Mouse (Mus musculus) midbrain, embryonic 16.5 days (tissue): ENCODE results near the gene Avil. TPM values are rescaled to one million over a fixed set of nuclear protein-coding genes. Genes with fewer than 3 reads are reported as not detected.

Source experiments
- ATAC-seq: fragments of 200-750 bp; cut with Nextera tagmentation; 2 replicates; pipeline ENCODE4 v1.8.0; 2017; ENCODE audit warnings: moderate TSS enrichment
- H3K27ac ChIP-seq: fragments of 300-500 bp; sonication (generic); 2 replicates; pipeline ENCODE4 v1.5.1; 2014; ENCODE audit warnings: mild to moderate bottlenecking, low read length, mixed read lengths
- H3K27me3 ChIP-seq: fragments of 300-500 bp; sonication (generic); 2 replicates; pipeline ENCODE4 v1.6.1; 2014; ENCODE audit warnings: low read depth, low read length, mixed read lengths; ENCODE audit not compliant: control insufficient read depth, insufficient read depth
- H3K36me3 ChIP-seq: fragments of 300-500 bp; sonication (generic); 2 replicates; pipeline ENCODE4 v1.6.1; 2014; ENCODE audit warnings: mild to moderate bottlenecking, low read length, moderate library complexity, mixed read lengths; ENCODE audit not compliant: control insufficient read depth, insufficient read depth
- H3K4me1 ChIP-seq: fragments of 300-500 bp; sonication (generic); 2 replicates; pipeline ENCODE4 v1.6.1; 2014; ENCODE audit warnings: mild to moderate bottlenecking, low read length, mixed read lengths; ENCODE audit not compliant: control insufficient read depth, insufficient read depth
- H3K4me2 ChIP-seq: fragments of 300-500 bp; sonication (generic); 2 replicates; pipeline ENCODE4 v1.6.1; 2014; ENCODE audit warnings: mild to moderate bottlenecking, low read length, mixed read lengths
- H3K4me3 ChIP-seq: fragments of 300-500 bp; sonication (generic); 2 replicates; pipeline ENCODE4 v1.5.1; 2014; ENCODE audit warnings: low read depth, mild to moderate bottlenecking, low read length, moderate library complexity, mixed read lengths
- H3K9ac ChIP-seq: fragments of 300-500 bp; sonication (generic); 2 replicates; pipeline ENCODE4 v1.6.1; 2014; ENCODE audit warnings: low read depth, low read length, mixed read lengths
- H3K9me3 ChIP-seq: fragments of 300-500 bp; sonication (generic); replicated peaks from 2 replicates; pipeline ENCODE4 v1.6.1; 2014; ENCODE audit warnings: mild to moderate bottlenecking, low read length, mixed read lengths; ENCODE audit not compliant: control insufficient read depth, poor library complexity, severe bottlenecking
- WGBS: fragments of 180-500 bp; shearing (Covaris S2); extraction: QIAGEN DNeasy Blood & Tissue Kit; methylation state at CpG from one replicate; pipeline ENCODE4 v1.1.7; 2014; 5-methylcytosine and 5-hydroxymethylcytosine counted together
- polyA plus RNA-seq: library from polyadenylated mRNA; unstranded; fragments of >200 nt; fragmentation: Nextera tagmentation; extraction: Ambion mirVana; gene quantifications from 2 replicates; pipeline ENCODE4 v1.2.1, GENCODE M21; 2015

Avil gene
- polyA plus RNA-seq, 1 experiment from 2014 or later, result 2.8 TPM

DNA sequence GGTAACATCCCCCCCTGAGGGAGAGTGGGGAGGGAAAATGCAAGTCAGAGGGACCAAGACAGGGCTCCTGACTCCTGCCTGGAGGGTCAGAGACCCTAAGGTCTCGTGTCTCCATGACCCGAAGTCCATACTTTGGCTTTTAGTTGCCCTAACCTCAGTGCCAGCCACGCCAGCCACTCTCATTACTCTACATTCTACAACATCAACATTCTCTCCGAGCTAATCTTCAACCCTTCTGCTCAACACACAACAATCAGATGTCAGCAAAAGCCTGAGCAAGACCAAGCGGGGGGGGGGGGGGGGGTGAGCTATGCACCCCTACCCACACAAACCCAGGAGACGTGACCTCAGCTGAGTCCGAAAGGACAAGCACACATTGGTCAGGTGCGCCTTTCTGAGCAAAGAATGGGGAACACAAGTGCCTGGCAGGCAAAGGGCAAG lies 32.8 kb downstream of the Avil start:
- 0 out of 2 replicates have a peak, but pooled peaks cover 3% of the 10 kb centered on the region for H3K36me3 ChIP-seq
- no peak overlapping the region for H3K27ac ChIP-seq
- H3K9me3 ChIP-seq, result no peaks in the 10 kb centered on the region
- H3K4me2 ChIP-seq, result no peak overlapping the region
- H3K9ac ChIP-seq, result no peak overlapping the region
- no peak for ATAC-seq
- WGBS, result 82% methylated on average over 8 of the region's 8 CpGs
- no peaks in the 10 kb centered on the region for H3K27me3 ChIP-seq
- peaks cover 3% of the 10 kb centered on the region for H3K4me1 ChIP-seq
- no peak overlapping the region for H3K4me3 ChIP-seq

DNA sequence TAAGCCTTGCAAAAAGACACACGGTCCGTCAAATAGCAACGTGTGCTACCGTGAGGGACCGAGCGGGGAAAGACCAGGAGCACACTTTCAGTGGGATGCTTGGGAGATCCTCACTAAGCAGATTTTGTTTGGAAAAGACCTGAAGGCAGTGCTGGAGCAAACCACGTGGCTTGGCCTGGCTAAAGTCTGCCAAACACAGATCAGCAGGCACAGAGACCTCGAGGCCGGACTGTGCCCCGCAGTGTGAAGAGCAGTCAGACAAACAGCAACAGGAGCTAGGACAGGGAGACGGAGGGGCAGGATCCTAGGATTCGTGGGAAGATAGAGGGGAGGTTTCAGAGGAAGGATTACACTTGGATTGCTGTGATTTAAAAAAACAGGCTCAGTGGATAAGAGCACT lies 35.8 kb downstream of the Avil start:
- peaks cover 4% of the 10 kb centered on the region for H3K27me3 ChIP-seq
- no peak overlapping the region for H3K27ac ChIP-seq
- H3K9me3 ChIP-seq, result no peaks in the 10 kb centered on the region
- H3K4me3 ChIP-seq, result no peak overlapping the region
- H3K4me1 ChIP-seq, result peaks cover 6% of the 10 kb centered on the region; the same call in 1 of the 2 replicates
- no peak overlapping the region for H3K9ac ChIP-seq
- ATAC-seq, result no peak
- 86% methylated on average over 12 of the region's 12 CpGs for WGBS
- H3K36me3 ChIP-seq, result no peaks in the 10 kb centered on the region
- no peak overlapping the region for H3K4me2 ChIP-seq

DNA sequence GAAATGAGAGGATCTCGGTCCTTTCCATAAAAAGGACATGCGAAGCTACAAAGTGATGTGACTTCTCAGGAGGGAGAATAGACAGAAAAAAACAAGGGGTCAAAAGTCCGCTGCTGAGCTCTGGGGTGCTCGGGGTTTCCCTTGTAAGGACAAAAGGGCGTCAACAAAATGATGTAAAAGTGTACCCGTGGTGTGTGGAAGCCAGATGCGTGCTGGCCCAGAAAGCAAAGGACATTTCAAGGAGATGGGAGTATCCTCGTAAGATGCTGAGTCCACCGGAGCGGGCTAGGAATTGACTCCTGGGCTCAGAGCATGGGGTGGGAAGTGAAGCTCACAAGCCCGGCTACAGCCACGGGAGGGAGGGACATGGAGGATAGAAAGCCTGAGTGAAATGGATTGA lies 37.1 kb downstream of the Avil start:
- WGBS, result 74% methylated on average over 12 of the region's 12 CpGs

DNA sequence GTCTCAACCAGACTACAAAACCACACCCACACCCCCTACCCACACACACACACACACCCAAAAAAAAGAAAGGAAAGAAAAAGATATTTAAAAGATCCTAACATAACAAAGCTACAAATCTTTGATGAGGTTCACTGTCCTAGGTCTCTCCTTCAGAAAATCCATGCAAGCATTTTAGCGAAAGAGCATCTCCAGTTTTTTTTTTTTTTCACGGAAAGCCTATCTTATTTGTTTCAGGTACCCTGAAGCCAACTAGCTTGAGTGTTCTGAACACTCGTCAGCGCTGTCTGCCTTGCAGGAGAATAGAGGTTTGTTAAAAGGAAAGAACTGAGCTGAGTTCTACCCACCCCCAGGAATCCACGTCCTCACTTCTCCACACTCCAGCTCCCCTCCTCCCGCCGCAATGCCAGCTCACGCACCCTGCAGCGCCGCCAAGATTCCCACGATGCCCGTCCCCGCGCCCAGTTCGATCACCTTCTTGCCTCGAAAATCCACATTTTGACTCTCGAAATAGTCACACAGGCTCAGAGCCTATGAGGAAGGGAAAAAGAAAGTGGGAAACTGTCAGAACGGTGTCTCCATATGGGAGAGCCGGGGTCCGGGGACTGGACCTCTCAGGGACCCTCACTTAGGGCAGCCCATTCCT lies 40.2 kb downstream of the Avil start:
- peaks cover 12% of the 10 kb centered on the region for H3K4me1 ChIP-seq
- H3K9me3 ChIP-seq, result no peaks in the 10 kb centered on the region
- peak overlapping the region; percentile 79 for H3K9ac ChIP-seq
- H3K27me3 ChIP-seq, result peaks cover 4% of the 10 kb centered on the region
- no peak overlapping the region for H3K27ac ChIP-seq
- ATAC-seq, result no peak; the same call in 1 of the 2 replicates
- H3K4me3 ChIP-seq, result peak overlapping the region; percentile 91
- 1% methylated on average over 20 of the region's 20 CpGs for WGBS
- no peaks in the 10 kb centered on the region for H3K36me3 ChIP-seq
- peak overlapping the region; percentile 97 for H3K4me2 ChIP-seq

More for the DNA sequence above, 37.1 kb downstream of the Avil start:
- Histone ChIP-seq H3K4me2 (no peak overlapping the region), H3K9ac (no peak overlapping the region), H3K4me3 (no peak overlapping the region), H3K4me1 (peaks cover 10% of the 10 kb centered on the region), H3K27me3 (peaks cover 4% of the 10 kb centered on the region), H3K9me3 (no peaks in the 10 kb centered on the region), H3K27ac (no peak overlapping the region), H3K36me3 (no peaks in the 10 kb centered on the region)
- no peak for ATAC-seq

DNA sequence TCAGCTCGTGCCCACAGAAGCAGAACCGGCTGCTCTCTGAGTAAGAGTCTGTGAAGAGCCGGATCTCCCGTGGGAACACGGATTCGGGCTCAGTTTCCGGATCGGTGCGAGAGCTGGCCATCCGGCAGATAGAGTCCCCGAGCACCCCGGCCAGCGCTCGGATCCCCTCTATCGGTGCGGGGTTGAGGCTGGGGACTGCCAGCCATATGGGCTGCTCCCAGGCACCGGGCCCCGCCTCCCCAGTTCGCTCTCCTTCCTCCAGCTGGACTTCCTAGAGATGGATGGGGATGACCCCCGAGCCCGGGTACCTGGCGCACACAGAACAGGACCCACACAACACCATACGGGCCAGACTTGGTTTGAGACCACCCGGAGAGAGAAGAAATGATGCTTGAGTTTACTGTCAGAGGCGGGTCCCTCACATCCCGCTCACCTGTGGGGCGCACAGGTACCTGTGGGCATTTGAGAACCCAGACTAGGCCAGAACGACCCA lies 40.8 kb downstream of the Avil start, which contains the start of the genes Mettl1 and Eef1akmt3:
TSS of gene Mettl1 (plus strand) at position 141 of the 493 bp plus-strand sequence.
TSS of gene Eef1akmt3 (minus strand) at position 240 of the 493 bp plus-strand sequence.
- Histone ChIP-seq H3K4me2 (peak within 1 kb of the TSS; percentile 97), H3K27me3 (peaks cover 4% of the 10 kb centered on the region), H3K9ac (peak within 1 kb of the TSS; percentile 79), H3K4me3 (peak within 1 kb of the TSS; percentile 91), H3K27ac (peak within 1 kb of the TSS; percentile 63), H3K36me3 (no peaks in the 10 kb centered on the region), H3K9me3 (no peaks in the 10 kb centered on the region), H3K4me1 (peaks cover 12% of the 10 kb centered on the region)
- ATAC-seq, result peak; percentile 80
- under 1% methylated on average over 28 of the region's 28 CpGs for WGBS

DNA sequence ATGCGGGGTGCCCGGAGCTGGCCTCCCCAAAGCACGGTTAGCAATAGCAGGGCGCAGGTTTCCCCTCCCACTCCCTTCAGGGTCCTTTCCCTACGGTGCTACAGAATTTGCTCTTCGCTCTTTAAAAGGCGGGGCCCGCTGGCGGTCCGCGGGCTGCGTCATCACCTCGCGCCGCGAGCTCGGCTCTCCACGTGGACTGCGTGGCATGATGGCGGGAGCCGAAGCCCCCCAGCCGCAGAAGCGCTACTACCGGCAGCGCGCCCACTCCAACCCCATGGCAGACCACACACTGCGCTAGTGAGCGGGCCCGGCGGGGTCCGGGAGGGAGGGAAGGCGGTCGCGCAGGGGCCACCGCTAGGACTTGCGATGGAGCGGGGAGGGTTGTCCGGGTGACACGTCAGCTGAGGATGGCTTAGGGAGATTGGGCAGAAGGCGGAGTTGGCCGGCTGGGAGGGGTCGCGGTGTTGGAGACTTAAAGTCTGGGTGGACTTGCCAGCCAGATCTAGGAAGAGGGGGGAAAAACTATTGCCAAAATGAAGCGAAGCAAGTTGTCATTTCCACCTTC lies 41.3 kb downstream of the Avil start:
- peak overlapping the region; percentile 97 for H3K4me2 ChIP-seq
- peak overlapping the region; percentile 91 for H3K4me3 ChIP-seq
- peak; percentile 87 for ATAC-seq
- WGBS, result under 1% methylated on average over 44 of the region's 44 CpGs
- H3K27ac ChIP-seq, result peak overlapping the region; percentile 63
- peaks cover 4% of the 10 kb centered on the region for H3K27me3 ChIP-seq
- peak overlapping the region; percentile 79 for H3K9ac ChIP-seq
- no peaks in the 10 kb centered on the region for H3K36me3 ChIP-seq
- peaks cover 12% of the 10 kb centered on the region for H3K4me1 ChIP-seq
- H3K9me3 ChIP-seq, result no peaks in the 10 kb centered on the region

DNA sequence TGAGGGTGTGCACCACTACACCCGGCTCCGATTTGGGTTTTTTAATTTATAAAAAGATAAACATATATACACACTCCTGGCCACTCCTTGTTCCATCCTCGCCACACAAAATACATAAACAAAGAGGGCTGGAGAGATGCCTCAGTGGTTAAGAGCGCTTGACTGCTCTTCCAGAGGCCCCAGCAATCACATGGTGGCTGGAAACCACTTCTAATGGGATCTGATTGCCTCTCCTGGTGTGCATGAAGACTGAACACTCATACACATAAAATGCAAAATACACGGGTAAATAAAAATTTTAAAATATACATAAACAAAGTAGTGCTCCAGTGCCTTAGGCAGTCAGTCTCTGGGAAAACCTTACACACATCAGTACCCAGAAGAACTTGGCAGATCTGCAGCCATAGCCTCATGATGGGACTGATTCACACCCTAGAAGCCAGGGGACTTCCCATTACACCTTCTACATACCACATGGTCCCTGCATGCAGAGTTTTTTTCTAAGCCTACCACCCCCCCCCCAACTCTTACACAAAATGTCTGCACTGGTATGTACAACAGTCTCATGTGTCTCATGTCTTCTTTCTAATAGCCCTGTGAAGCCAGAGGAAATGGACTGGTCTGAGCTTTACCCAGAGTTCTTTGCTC lies 42.1 kb downstream of the Avil start:
- Histone ChIP-seq H3K4me1 (peaks cover 12% of the 10 kb centered on the region), H3K9ac (peak overlapping the region; percentile 79), H3K4me3 (peak overlapping the region; percentile 91), H3K27ac (no peak overlapping the region), H3K36me3 (no peaks in the 10 kb centered on the region), H3K27me3 (peaks cover 6% of the 10 kb centered on the region), H3K4me2 (peak overlapping the region; percentile 97), H3K9me3 (no peaks in the 10 kb centered on the region)
- no peak for ATAC-seq
- 18% methylated on average over 5 of the region's 5 CpGs for WGBS

DNA sequence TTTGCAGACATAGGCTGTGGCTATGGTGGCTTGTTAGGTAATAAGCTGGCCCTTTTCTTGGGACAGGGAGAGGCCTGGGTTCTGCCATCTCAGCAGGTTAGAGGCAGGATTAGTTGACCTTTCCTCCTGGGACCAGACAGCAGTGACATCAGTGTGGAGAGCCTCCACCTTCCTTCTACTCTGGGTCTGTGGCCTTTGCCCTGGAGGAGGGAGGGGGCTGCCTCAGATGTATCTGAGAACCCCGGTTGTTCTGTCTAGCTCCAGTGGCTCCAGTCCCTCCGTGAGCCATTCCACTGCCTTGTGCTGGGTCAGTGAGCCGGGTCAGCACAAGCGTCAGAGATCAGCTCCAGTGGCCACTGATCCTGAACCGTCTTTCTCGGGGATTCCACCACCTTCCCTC lies 42.7 kb downstream of the Avil start:
- Histone ChIP-seq H3K27me3 (peaks cover 12% of the 10 kb centered on the region), H3K4me1 (peaks cover 12% of the 10 kb centered on the region), H3K9me3 (no peaks in the 10 kb centered on the region), H3K4me2 (no peak overlapping the region), H3K4me3 (no peak overlapping the region), H3K27ac (no peak overlapping the region), H3K9ac (no peak overlapping the region), H3K36me3 (no peaks in the 10 kb centered on the region)
- 52% methylated on average over 6 of the region's 6 CpGs for WGBS
- no peak for ATAC-seq
